Mouse (Mus musculus) lung, embryonic 14.5 days (tissue): ENCODE results near the gene Il20rb. TPM values are rescaled to one million over a fixed set of nuclear protein-coding genes. Genes with fewer than 3 reads are reported as not detected.

ENCODE experiments used
- ATAC-seq: fragments of 200-750 bp; cut with Nextera tagmentation; 2 replicates; pipeline ENCODE4 v1.8.0; 2017; ENCODE audit warnings: mild to moderate bottlenecking, moderate TSS enrichment, moderate library complexity; ENCODE audit not compliant: insufficient read depth
- DNase-seq: peaks from one replicate; pipeline ENCODE4 v3.0.0-alpha.2; 2015
- H3K27ac ChIP-seq: fragments of 300-500 bp; sonication (generic); 2 replicates; pipeline ENCODE4 v1.5.1; 2014; ENCODE audit warnings: low read depth, mild to moderate bottlenecking, moderate library complexity
- H3K27me3 ChIP-seq: fragments of 300-500 bp; sonication (generic); 2 replicates; pipeline ENCODE4 v1.6.1; 2014; ENCODE audit warnings: low read length, control low read depth; ENCODE audit not compliant: insufficient read depth
- H3K36me3 ChIP-seq: fragments of 300-500 bp; sonication (generic); 2 replicates; pipeline ENCODE4 v1.6.1; 2014; ENCODE audit warnings: control low read depth; ENCODE audit not compliant: insufficient read depth
- H3K4me1 ChIP-seq: fragments of 300-500 bp; sonication (generic); 2 replicates; pipeline ENCODE4 v1.6.1; 2014; ENCODE audit warnings: antibody characterized with exemption, control low read depth; ENCODE audit not compliant: insufficient read depth
- H3K4me2 ChIP-seq: fragments of 300-500 bp; sonication (generic); 2 replicates; pipeline ENCODE4 v1.6.1; 2014; ENCODE audit warnings: mild to moderate bottlenecking
- H3K4me3 ChIP-seq: fragments of 300-500 bp; sonication (generic); 2 replicates; pipeline ENCODE4 v1.5.1; 2014; ENCODE audit warnings: low read depth, low read length
- H3K9ac ChIP-seq: fragments of 300-500 bp; sonication (generic); 2 replicates; pipeline ENCODE4 v1.6.1; 2014
- H3K9me3 ChIP-seq: fragments of 300-500 bp; sonication (generic); 2 replicates; pipeline ENCODE4 v1.6.1; 2016; ENCODE audit warnings: low read depth, low read length, control low read depth
- CTCF ChIP-seq: IDR thresholded peaks from 2 replicates; pipeline ENCODE4 v1.5.1; 2016; ENCODE audit warnings: antibody characterized with exemption, low read depth
- WGBS: fragments of 180-500 bp; shearing (Covaris S2); extraction: QIAGEN DNeasy Blood & Tissue Kit; methylation state at CpG from one replicate; pipeline ENCODE4 v1.1.7; 2014; 5-methylcytosine and 5-hydroxymethylcytosine counted together
- polyA plus RNA-seq: library from polyadenylated mRNA; unstranded; fragments of >200 nt; fragmentation: Nextera tagmentation; extraction: Ambion mirVana; gene quantifications from 2 replicates; pipeline ENCODE4 v1.2.1, GENCODE M21; 2014

The Il20rb gene
- polyA plus RNA-seq, 1 experiment from 2014 or later: 2.2 TPM

DNA sequence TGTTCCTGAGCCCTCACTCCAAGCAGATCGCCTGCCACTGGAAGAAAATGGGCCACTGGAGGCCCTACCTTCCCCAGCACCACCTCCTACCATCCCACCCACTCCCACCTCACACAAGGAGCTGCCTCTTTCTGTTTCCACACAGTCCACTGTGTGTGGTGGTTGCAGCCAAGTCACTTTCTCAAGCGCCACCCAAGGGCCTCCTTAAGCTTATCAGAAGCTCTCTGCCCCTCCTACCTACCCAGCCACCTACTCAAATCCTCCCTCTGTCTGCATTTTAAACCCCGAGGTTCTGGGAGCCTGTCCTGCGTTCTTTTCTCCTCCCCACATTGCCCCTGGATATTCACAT is 15.0 kb downstream of the Il20rb start:
- H3K36me3 ChIP-seq: no peaks in the 10 kb centered on the region
- no peak overlapping the region for H3K4me3 ChIP-seq
- H3K9ac ChIP-seq: no peak overlapping the region
- no peak for ATAC-seq
- WGBS: 63% methylated on average over 4 of the region's 4 CpGs
- no peaks in the 10 kb centered on the region for H3K9me3 ChIP-seq
- no peaks in the 10 kb centered on the region for H3K4me1 ChIP-seq
- no peak overlapping the region for H3K4me2 ChIP-seq
- DNase-seq: no peak
- H3K27ac ChIP-seq: peak overlapping the region; percentile 12; the same call in 1 of the 2 replicates
- no peak for TF ChIP-seq CTCF
- H3K27me3 ChIP-seq: no peaks in the 10 kb centered on the region

GRCm38 (mm10) chr9:100470936-100471604 is 15.5 kb downstream of the Il20rb start:
- WGBS: 57% methylated on average over 8 of the region's 8 CpGs
- no peaks in the 10 kb centered on the region for H3K36me3 ChIP-seq
- peak; percentile 76 for ATAC-seq
- no peak overlapping the region for H3K9ac ChIP-seq
- H3K27me3 ChIP-seq: no peaks in the 10 kb centered on the region
- H3K9me3 ChIP-seq: no peaks in the 10 kb centered on the region
- H3K27ac ChIP-seq: peak overlapping the region; percentile 12; the same call in 1 of the 2 replicates
- no peak overlapping the region for H3K4me2 ChIP-seq
- H3K4me1 ChIP-seq: no peaks in the 10 kb centered on the region
- H3K4me3 ChIP-seq: no peak overlapping the region
- peak; percentile 57 for DNase-seq
- TF ChIP-seq CTCF: no peak

DNA sequence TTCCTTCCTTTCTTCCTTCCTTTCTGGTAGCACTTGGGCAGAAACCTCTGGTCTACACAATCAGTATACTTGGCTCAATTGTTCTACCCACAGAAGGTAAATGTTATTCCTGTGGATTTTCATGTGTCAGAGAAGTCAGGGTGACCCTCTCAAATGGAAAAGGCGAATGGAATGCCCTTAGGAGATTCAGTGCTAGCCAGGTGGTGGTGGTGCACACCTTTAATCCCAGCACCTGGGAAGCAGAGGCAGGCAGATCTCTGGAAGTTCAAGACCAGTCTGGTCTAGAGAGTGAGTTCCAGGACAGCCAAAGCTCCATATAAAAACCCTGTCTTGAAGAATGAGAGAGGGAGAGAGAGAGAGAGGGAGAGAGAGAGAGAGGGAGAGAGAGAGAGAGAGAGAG is 16.4 kb downstream of the Il20rb start:
- ATAC-seq: no peak
- Histone ChIP-seq H3K36me3 (no peaks in the 10 kb centered on the region), H3K27me3 (no peaks in the 10 kb centered on the region), H3K27ac (no peak overlapping the region), H3K9me3 (no peaks in the 10 kb centered on the region), H3K9ac (no peak overlapping the region), H3K4me1 (no peaks in the 10 kb centered on the region), H3K4me2 (no peak overlapping the region), H3K4me3 (no peak overlapping the region)
- WGBS: 60% methylated on average over 1 of the region's 1 CpGs
- no peak for DNase-seq
- no peak for TF ChIP-seq CTCF

GRCm38 (mm10) chr9:100469681-100470080 is 16.9 kb downstream of the Il20rb start:
- H3K27me3 ChIP-seq: no peaks in the 10 kb centered on the region
- no peaks in the 10 kb centered on the region for H3K9me3 ChIP-seq
- H3K4me2 ChIP-seq: no peak overlapping the region
- H3K27ac ChIP-seq: no peak overlapping the region
- H3K4me1 ChIP-seq: no peaks in the 10 kb centered on the region
- H3K36me3 ChIP-seq: no peaks in the 10 kb centered on the region
- H3K4me3 ChIP-seq: no peak overlapping the region
- H3K9ac ChIP-seq: no peak overlapping the region
- DNase-seq: no peak
- no peak for TF ChIP-seq CTCF
- 90% methylated on average over 3 of the region's 3 CpGs for WGBS
- no peak for ATAC-seq

DNA sequence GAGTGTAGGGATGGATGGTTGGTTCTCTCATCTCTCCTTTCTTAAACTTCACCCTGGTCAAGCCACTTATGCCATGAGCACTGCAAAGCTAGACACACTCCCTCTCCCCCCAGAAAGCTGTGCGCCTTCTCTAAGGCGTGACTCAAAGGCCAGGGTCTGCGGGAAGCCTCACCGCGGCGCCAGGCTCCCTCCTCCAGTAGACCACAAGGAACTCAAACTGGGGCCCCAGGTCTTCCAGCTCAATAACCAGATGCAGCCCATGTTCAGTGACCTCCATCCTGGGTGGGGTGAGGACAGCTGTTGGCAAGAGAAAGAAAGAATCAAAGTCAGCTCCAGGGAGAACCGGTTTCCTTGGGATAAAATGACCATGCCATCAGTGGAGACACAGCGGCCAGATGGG is 18.4 kb downstream of the Il20rb start:
- Histone ChIP-seq H3K27ac (no peak overlapping the region), H3K4me1 (no peaks in the 10 kb centered on the region), H3K9me3 (no peaks in the 10 kb centered on the region), H3K36me3 (no peaks in the 10 kb centered on the region), H3K4me2 (no peak overlapping the region), H3K9ac (no peak overlapping the region), H3K4me3 (no peak overlapping the region), H3K27me3 (no peaks in the 10 kb centered on the region)
- DNase-seq (no peak), ATAC-seq (no peak)
- TF ChIP-seq CTCF: no peak
- WGBS: 93% methylated on average over 8 of the region's 8 CpGs

DNA sequence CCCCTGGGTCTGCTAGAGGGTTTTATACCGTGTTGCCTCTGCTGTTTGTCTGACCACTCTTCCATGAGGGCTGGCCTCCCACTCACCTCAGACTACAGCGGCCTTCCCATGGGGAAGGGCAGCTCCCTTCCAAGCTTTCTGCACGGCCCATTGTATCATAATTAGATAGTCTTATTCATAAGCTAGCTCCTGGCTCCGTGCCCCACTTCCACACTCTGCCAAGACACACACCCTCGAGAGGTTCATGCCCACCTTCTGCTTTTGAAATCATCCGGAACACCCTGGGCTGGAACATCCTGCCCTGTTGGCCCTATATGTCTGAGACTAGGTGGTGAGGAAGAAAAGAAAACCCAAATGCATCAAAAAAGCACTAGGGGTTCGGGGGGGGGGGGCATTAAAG is 18.9 kb downstream of the Il20rb start:
- Histone ChIP-seq H3K36me3 (no peaks in the 10 kb centered on the region), H3K4me2 (no peak overlapping the region), H3K4me1 (no peaks in the 10 kb centered on the region), H3K4me3 (no peak overlapping the region), H3K27me3 (no peaks in the 10 kb centered on the region), H3K9ac (no peak overlapping the region), H3K27ac (no peak overlapping the region), H3K9me3 (no peaks in the 10 kb centered on the region)
- DNase-seq (no peak), ATAC-seq (no peak)
- no peak for TF ChIP-seq CTCF
- 73% methylated on average over 7 of the region's 7 CpGs for WGBS

- no peak for TF ChIP-seq CTCF
- 67% methylated on average over 3 of the region's 3 CpGs for WGBS
- no peak overlapping the region for H3K4me2 ChIP-seq
These were observed 19.8 kb downstream of the Il20rb start for GRCm38 (mm10) chr9:100466743-100467142.

More at GRCm38 (mm10) chr9:100466743-100467142, 19.8 kb downstream of the Il20rb start:
- H3K9me3 ChIP-seq: no peaks in the 10 kb centered on the region
- no peaks in the 10 kb centered on the region for H3K27me3 ChIP-seq
- H3K27ac ChIP-seq: no peak overlapping the region
- DNase-seq (no peak), ATAC-seq (no peak)
- H3K4me1 ChIP-seq: no peaks in the 10 kb centered on the region
- no peak overlapping the region for H3K9ac ChIP-seq
- H3K36me3 ChIP-seq: no peaks in the 10 kb centered on the region
- no peak overlapping the region for H3K4me3 ChIP-seq
